Mouse (Mus musculus) cerebellum, adult 18-20 months (tissue): ENCODE results near the gene Copb1.

ENCODE experiments used
- DNase-seq, 2 experiments: peaks; one replicate each; pipeline ENCODE4 v3.0.0; 2021

The Copb1 gene

DNA sequence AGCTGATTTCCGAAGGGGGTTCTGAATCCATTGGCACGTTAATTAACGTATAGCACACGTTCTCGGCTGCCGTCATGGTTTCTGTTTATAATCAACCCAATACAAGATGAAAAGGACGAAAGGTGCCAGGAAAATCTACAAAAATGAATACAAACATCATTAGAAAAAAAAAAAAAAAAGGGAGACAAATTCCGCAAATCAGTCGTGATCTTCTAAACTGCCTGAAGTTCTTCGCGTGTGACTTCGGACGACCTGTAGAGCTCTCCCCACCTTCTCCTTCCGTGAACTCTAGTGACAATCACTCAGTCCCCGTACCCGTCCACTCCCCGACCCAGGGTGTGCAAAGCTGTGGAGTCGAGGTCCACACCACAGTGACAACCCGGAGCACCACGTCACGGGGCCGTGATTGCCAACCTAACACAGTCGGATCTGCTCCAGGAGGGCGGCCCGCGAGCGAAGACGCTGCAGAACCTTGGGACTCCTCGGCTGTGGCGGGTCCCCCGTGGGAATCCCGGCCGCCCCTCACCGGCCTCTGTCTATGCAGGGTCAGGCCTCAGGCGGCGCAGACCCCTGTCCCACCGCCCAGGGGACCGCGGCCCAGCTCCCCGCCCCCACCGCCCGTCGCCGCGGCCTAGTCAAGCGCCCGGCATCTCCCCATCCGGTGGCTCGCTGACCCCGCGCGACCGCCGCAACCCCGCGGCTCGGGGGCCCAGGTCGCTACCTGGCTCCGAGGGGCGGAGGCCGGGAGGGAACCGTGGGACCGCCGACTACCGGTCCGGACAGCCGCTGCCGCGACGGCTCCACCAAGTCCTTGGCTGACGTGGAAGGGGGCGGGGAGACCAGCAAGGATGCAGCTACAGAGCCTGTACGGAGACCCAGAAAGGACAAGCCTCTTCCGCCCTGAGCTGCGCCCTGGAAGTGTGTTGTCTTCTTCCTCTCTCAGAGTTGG is at the start of gene Copb1:
Copb1 (minus strand) TSS at position 827 of the 949 bp plus-strand sequence.
- DNase-seq = peak; percentile 94 to 95

DNA sequence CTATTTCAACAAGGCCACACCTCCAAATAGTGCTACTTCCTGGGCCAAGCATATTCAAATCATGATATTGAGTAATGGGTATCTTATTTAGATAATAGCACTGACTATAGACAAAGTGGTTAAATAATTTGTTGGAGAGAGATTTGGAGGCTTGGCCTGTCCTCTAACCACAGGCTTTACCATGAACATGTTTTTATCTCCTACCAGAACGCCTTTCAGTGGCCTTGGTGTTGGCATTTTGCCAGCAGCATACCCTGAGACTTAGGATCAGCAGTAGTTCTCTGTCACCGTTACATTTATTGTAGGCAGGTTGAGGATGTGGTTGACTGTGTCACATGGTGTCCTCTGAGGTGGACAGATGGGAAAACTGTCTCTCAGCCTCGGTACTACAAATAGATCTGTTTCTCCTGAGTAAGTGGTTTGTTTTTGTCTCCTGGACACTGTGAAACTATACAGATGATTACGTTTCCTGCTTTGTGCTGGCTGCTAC is 46.8 kb upstream of the Copb1 start:
- DNase-seq = peak in 1 of 2 experiments; percentile 25

- DNase-seq = no peak
These were observed 46.3 kb upstream of the Copb1 start for GRCm38 (mm10) chr7:114300782-114301181.

DNA sequence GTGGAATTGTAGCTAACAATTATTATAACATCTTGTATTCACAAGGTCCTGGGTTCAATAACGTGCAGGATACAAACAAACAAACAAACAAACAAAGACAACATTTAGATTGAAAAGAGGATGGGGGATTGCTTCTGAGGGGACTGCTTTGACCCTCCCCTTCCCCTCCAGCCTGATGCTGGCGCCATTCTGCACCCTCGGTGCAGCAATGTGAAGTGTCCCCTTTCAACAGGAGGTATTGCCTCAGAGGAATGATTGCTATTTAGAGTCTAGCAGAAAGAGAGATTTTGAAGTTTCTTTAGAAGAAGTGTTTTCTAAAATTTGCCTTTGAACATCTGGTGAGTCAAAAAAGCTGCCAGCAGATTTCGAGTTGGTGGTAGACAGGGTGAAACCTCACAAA is 44.7 kb upstream of the Copb1 start:
- no peak for DNase-seq

DNA sequence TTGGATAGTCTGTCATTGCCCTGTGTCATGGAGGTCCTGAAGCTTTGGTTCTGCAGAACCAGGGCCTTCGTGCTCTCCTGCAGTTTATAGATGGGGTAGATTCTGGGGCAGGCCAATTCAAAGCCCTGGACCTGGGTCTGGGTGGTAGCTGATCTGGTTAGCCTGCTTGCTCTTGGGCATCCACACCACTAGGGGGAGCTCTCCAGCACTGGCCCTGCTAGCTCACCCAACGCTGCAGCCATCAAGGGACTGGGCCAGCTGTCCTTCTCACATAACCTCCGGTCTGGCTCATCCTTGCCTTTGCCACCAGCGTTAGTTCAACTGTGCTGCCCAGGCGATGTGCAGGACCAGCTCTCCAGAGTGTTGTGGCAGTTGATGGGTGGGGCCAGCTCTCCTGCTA is 40.2 kb upstream of the Copb1 start:
- DNase-seq = no peak

DNA sequence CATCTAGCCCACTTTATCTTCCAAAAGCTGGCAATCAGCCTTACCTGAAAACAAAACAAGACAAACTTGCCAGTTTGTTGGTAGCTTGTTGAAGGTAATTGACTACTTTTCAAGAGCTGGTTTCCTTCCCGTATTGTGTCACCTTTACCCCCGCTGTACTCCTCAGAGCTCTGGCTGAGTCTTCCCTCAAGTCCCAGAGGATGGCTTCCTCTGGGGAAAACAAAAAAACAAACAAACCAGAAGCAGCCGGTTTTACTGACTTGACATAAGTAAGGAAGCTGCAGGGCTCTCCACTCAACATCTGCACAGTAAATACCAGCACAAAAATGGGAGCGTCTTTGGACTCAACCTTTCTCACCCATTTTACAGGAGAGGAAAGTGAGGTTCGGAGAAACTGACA is 39.4 kb upstream of the Copb1 start:
- no peak for DNase-seq

GRCm38 (mm10) chr7:114292501-114292971 is 38.0 kb upstream of the Copb1 start:
- peak; percentile 87 to 89 for DNase-seq

- peak; percentile 33 to 51 for DNase-seq
These were observed 37.2 kb upstream of the Copb1 start for GRCm38 (mm10) chr7:114291461-114292335.

DNA sequence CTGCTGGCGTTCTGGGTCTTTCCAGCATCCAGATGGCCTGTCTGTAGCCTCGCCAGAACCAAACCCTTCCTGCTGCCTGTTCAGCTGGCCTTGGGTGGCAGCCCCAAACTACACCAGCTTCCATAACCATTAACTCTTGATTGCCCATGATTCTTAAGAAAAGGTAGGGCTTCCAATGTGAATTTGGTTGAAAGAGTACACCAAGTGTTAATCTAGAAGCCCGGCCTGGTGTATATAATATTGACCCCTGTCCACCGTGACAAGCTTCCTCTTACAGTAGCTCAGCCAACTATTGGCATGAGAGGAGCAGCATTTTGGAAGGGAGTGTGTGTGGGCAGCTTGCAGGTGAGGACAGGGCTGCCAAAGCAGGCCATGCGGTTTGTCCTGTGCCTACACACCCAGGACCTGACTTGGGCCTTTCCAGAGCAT is 35.6 kb upstream of the Copb1 start:
- peak; percentile 83 to 89 for DNase-seq

GRCm38 (mm10) chr7:114284296-114284910 is 29.9 kb upstream of the Copb1 start:
- DNase-seq = no peak

- no peak for DNase-seq
These were observed 28.5 kb upstream of the Copb1 start for GRCm38 (mm10) chr7:114283006-114283405.

- peak in 1 of 2 experiments; percentile 42 for DNase-seq
These were observed 27.2 kb upstream of the Copb1 start for GRCm38 (mm10) chr7:114281671-114282070.

- DNase-seq = peak; percentile 94 to 98
These were observed 21.7 kb upstream of the Copb1 start, which contains the start of gene Psma1 for GRCm38 (mm10) chr7:114276005-114276752. TSS of gene Psma1 (minus strand) at chr7:114276118.

DNA sequence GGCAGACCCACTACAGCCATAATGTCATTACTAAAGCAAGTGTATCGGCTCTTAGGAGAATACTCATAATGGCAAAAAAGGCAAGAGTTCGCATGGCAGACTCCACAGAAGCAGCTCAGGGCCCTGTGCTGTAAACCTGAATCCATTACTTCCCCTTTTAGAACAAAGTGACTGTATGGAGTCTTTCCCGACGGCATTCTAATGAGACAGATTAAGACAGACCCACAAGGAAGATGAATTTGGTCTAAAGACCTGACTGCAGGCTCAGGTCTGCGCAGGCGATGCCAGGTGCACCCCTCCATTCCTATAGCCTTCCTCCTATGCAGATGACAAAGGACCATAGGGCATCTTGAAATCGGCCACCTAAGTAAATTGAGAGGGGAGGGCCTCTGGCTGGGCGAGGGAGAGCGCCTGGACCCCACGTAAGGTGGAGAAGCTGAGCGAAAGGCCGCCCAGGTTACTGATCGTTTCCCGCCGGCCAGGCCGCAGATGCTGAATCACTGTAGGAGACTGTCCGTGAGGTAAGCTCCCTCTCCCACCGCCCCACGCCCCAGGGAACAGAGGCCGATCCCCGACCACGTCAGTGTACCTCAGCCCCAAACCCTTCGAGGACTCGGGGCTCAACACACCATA is 21.0 kb upstream of the Copb1 start:
- no peak for DNase-seq

DNA sequence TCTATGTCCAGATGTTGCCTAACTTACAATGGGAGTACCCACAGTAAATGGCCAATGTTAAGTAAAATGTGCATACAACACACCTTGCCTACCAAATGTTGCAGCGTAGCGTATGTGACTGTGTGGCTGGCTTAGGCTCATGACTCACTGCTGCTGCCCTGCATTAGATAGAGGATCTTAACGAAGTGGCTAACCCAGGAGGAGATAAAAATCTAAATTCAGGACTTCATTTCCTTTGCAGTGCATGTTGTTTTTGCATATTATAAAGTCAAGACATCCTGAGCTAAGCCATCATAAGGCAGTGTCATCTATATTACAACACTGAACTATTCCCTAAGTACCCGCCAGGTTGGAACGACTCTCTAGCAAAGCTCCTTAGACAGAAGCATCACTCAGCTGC is 13.9 kb upstream of the Copb1 start:
- no peak for DNase-seq

- no peak for DNase-seq
These were observed 2.8 kb downstream of the Copb1 start for GRCm38 (mm10) chr7:114251684-114252083.

GRCm38 (mm10) chr7:114233980-114234379 is 20.5 kb downstream of the Copb1 start:
- no peak for DNase-seq

- no peak for DNase-seq
These were observed 21.5 kb downstream of the Copb1 start for GRCm38 (mm10) chr7:114232982-114233381.

DNA sequence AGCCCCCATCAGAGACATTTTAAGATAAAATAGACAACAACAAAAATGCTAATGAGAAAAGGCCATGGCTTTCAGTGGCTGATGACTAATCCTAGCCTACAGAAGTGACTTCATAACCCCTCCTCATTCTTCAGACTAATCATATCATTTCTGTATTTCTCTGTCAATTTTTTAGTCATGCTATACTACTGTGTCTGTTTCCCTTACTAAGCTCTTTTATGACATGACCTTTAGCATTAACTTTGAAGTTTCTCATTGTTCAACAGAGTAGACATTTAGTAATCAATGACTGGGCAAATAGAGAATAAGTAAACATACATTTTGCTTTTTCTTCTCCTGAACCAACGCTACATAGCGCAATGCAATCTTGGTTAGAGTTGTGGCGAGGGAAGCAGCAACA is 22.7 kb downstream of the Copb1 start:
- DNase-seq = no peak

DNA sequence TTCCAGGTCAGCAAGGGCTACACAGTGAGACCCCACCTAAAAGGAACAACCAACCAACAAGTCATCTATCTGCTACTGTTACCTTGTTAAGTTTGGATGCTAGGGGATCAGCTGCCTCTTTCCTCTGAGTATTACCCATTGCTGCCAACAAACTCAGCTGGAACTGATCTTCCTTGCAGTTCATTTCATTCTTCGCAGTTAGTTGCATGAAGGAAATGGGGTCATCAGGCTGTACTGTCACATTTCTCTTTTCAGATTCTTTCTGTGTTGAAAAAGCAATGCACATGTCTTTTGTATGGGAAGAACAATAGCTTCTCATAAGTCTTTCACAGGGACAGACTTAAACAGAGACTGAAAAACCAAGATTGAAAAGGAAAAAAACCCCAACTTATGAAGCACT is 28.0 kb downstream of the Copb1 start:
- DNase-seq = no peak

- no peak for DNase-seq
These were observed 34.1 kb downstream of the Copb1 start for GRCm38 (mm10) chr7:114220433-114220832.
